Mouse (Mus musculus) splenic B cell, adult 2 months (primary cell): Measurements from ENCODE around the gene Ptges3l.
A peak's percentile ranks its signal among the peaks of the same experiment; 100 is the strongest.
"Not testable (repeated sequence)": the region's sequence is repeated elsewhere in the genome, so short reads cannot be mapped to it uniquely, and the experiment has no call there.

Experiments used
- DNase-seq: peaks from one replicate; pipeline ENCODE4 v3.0.0-alpha.2; 2011; ENCODE audit warnings: low read depth, low spot score
- H3K27me3 ChIP-seq: 2 replicates; pipeline ENCODE4 v1.6.1; 2012; ENCODE audit warnings: mild to moderate bottlenecking, low read length, moderate library complexity, mixed read lengths; ENCODE audit not compliant: control insufficient read depth, poor library complexity, insufficient read depth, severe bottlenecking
- H3K36me3 ChIP-seq: 2 replicates; pipeline ENCODE4 v1.6.1; 2012; ENCODE audit warnings: mild to moderate bottlenecking, low read length, moderate library complexity, mixed read lengths; ENCODE audit not compliant: control insufficient read depth, poor library complexity, insufficient read depth, severe bottlenecking

Gene Ptges3l

GRCm38 (mm10) chr11:101464211-101465100 lies 39.3 kb upstream of the Ptges3l start, which contains the start of gene Rnd2:
TSS of gene Rnd2 (plus strand) at chr11:101464999.
- H3K27me3 ChIP-seq = peaks cover 4% of the 10 kb centered on the region; the same call in 1 of the 2 replicates
- H3K36me3 ChIP-seq = peaks cover 2% of the 10 kb centered on the region; the same call in 1 of the 2 replicates
- peak; percentile 19 for DNase-seq

- peaks cover 6% of the 10 kb centered on the region; the same call in 1 of the 2 replicates for H3K36me3 ChIP-seq
- DNase-seq = peak; percentile 29
- H3K27me3 ChIP-seq = peaks cover under 1% of the 10 kb centered on the region; the same call in 1 of the 2 replicates
These were observed 37.7 kb upstream of the Ptges3l start for GRCm38 (mm10) chr11:101462583-101463440.

- H3K36me3 ChIP-seq = peaks cover 8% of the 10 kb centered on the region
- no peak for DNase-seq
- H3K27me3 ChIP-seq = no peaks in the 10 kb centered on the region
These were observed 37.0 kb upstream of the Ptges3l start for GRCm38 (mm10) chr11:101462141-101462540.

GRCm38 (mm10) chr11:101460321-101460720 lies 35.2 kb upstream of the Ptges3l start:
- Histone ChIP-seq H3K36me3 (peaks cover 10% of the 10 kb centered on the region), H3K27me3 (no peaks in the 10 kb centered on the region)
- DNase-seq = no peak

- Histone ChIP-seq H3K36me3 (peaks cover 10% of the 10 kb centered on the region), H3K27me3 (no peaks in the 10 kb centered on the region)
- DNase-seq = no peak
These were observed 34.6 kb upstream of the Ptges3l start for GRCm38 (mm10) chr11:101459716-101460115.

- Histone ChIP-seq H3K36me3 (peaks cover 11% of the 10 kb centered on the region), H3K27me3 (no peaks in the 10 kb centered on the region)
- DNase-seq = no peak
These were observed 33.1 kb upstream of the Ptges3l start for GRCm38 (mm10) chr11:101458217-101458616.

- DNase-seq = no peak
- H3K27me3 ChIP-seq = no peaks in the 10 kb centered on the region
- peaks cover 11% of the 10 kb centered on the region for H3K36me3 ChIP-seq
These were observed 32.5 kb upstream of the Ptges3l start for GRCm38 (mm10) chr11:101457631-101458030.

GRCm38 (mm10) chr11:101455627-101456026 lies 30.5 kb upstream of the Ptges3l start:
- no peaks in the 10 kb centered on the region for H3K27me3 ChIP-seq
- no peak for DNase-seq
- H3K36me3 ChIP-seq = peaks cover 10% of the 10 kb centered on the region

GRCm38 (mm10) chr11:101454702-101455101 lies 29.6 kb upstream of the Ptges3l start:
- Histone ChIP-seq H3K27me3 (no peaks in the 10 kb centered on the region), H3K36me3 (peaks cover 10% of the 10 kb centered on the region)
- DNase-seq = no peak

GRCm38 (mm10) chr11:101452093-101452774 lies 27.1 kb upstream of the Ptges3l start:
- Histone ChIP-seq H3K27me3 (no peaks in the 10 kb centered on the region), H3K36me3 (peaks cover 5% of the 10 kb centered on the region)
- no peak for DNase-seq

GRCm38 (mm10) chr11:101451536-101451935 lies 26.4 kb upstream of the Ptges3l start:
- DNase-seq = no peak
- Histone ChIP-seq H3K27me3 (no peaks in the 10 kb centered on the region), H3K36me3 (peaks cover 3% of the 10 kb centered on the region)

GRCm38 (mm10) chr11:101450394-101450793 lies 25.3 kb upstream of the Ptges3l start:
- peak; percentile 58 for DNase-seq
- peaks cover 3% of the 10 kb centered on the region for H3K36me3 ChIP-seq
- H3K27me3 ChIP-seq = no peaks in the 10 kb centered on the region

- H3K27me3 ChIP-seq, H3K36me3 ChIP-seq, DNase-seq: not testable (repeated sequence)
These were observed 24.5 kb upstream of the Ptges3l start for GRCm38 (mm10) chr11:101449596-101449995.

- Histone ChIP-seq H3K27me3 (no peaks in the 10 kb centered on the region), H3K36me3 (peaks cover 5% of the 10 kb centered on the region)
- peak; percentile 39 for DNase-seq
These were observed 23.8 kb upstream of the Ptges3l start for GRCm38 (mm10) chr11:101448899-101449298.
